Mouse (Mus musculus): ENCODE data around the gene Ftcd.

Ftcd gene

DNA sequence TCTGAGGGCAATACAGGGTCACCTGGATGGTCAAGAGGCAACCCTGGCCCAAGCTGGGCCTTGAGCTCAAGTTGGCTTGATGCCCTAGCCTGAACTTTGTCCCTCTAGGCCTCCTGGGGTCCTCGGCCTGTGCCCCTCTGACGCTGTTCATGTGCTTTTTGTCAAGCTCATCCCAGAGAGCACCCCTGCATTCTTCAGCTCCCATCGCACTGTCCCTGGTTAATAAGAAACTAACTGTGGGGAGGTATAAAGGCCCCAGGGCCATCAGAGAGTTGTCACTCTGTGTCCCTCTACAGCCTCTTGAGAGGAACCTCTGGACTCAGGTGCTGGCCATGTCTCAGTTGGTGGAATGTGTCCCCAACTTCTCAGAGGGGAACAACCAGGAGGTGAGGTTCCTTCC is at the start of gene Ftcd:
Gene Ftcd, plus strand, starts transcription at position 275 of the 400 bp plus-strand sequence.
- DNase-seq = no peak

DNA sequence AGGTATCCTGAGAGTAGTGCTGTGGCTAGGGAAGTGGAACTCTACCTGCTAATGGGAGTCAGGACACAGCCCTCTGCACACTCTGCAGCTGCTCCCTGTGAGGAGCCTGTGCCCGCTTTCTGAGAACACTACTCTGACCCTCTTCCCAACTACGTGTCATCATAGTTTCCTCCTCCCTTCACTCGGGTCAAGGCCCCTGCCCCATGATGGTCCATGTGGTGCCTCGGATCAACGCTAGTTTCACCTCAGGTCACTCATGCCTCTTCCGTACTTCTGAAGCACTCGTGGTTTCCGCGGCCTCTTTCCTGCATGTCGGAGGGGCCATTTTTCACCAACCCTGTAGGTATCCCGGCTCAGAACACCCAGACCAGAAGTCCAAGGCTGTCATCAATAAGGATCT is 44.5 kb upstream of the Ftcd start:
- no peak for DNase-seq

DNA sequence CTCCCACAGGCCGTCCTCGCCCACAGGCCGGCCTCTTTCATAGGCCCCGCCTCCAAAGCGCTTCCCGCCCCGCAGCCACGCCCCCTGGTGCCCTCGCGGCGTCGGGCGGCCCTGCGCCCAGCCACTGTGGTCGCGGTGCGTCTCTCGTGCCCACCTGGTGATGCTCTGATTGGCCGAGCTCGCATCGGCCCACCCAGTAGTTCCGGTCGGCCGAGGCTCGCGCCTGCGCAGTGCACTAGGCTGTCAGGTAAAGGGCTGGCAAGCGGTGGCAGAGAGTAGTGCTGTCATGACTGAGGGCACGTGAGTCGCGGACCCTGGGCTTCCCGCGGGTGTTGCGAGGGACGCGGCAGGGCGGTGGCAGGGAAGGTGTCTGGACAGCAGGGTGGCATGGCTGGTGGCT is 44.1 kb upstream of the Ftcd start, which contains the start of gene Lss:
Gene Lss, plus strand, starts transcription at position 214 of the 400 bp plus-strand sequence.
- peak; percentile 98 for DNase-seq

DNA sequence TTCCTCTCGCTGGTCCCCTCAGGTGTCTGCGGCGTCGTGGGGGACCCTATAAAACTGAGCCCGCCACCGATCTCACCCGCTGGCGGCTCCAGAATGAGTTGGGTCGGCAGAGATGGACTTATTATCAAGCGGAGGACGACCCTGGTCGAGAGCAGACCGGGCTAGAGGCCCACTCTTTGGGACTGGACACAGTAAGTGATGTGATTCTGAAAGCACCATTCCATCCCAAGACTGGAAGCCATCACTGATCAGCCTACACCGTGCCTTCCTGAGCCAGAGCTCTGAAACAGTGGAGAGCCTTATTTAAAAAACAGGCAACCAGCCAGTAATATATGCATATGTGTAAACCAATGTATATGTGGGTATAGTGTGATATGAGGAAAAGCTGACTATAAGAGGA is 43.6 kb upstream of the Ftcd start:
- DNase-seq = no peak

DNA sequence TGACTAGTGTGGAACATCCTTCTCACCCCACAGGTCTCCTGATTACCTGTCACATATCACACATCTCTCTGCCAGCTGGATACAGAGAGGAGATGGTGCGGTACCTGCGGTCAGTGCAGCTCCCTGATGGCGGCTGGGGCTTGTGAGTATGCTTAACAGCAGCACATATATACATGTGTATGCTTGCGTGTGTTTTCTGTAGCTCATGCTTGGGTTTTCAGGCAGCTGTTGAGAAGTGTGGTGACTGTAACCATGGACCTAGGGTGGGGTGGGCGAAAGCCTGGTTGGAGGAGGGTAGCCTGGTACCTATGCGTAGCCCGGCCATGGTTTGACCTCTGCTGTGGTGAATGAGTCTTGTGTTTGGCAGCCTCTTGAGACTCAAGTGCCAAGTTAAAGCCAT is 39.9 kb upstream of the Ftcd start:
- DNase-seq = no peak

DNA sequence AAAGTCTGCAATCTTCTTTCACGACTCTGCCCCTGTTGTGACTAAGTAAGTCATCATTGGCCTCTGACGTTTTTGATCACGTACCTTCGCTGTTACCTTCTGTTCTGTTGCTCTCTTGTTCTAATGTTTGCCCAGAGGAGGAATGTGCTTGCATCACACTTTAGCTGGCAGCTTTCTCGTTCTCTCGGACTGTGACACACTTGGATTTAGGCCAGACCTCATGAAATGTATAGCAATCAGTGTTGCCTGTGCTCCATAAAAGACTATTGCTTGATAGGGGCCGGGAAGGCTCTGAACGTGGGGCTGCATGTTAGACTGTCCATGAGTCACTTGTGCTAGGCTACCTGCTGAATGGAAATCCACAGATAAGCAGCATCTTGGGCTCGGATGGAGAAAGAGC is 37.8 kb upstream of the Ftcd start:
- no peak for DNase-seq

DNA sequence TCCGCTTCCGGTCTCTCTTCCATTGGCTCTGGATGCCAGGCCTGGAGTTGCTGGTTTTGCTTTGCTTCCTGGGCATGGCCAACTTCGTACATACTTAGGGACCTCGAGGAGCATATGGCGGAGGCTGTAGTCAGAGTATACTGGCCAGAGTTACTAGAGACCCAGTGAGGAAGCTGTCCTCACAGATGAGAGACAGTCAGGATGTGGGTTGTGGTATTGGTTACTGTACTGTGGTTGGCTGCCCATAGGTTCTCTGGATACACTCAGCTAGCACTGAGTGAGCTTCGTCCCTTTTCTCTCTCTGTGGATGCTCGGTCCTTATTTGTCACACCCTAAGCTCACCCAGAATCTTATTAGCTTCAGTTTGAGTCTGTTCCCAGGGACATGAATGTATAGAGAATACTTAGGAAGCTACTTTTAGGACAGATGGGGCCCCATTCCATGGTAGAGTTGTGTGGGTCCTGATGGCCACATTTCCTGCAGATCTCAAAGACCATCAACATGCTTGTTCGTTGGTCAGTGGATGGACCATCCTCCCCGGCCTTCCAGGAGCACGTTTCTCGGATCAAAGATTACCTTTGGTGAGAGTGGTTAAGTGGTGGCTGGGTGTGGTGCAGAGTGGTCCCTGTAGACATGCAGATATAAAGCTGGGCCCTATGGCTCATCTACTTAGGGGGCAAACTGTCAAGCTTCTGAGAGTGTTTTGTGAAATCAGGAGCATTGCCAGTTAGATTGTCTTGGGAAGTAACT is 33.9 kb upstream of the Ftcd start:
- DNase-seq = no peak

DNA sequence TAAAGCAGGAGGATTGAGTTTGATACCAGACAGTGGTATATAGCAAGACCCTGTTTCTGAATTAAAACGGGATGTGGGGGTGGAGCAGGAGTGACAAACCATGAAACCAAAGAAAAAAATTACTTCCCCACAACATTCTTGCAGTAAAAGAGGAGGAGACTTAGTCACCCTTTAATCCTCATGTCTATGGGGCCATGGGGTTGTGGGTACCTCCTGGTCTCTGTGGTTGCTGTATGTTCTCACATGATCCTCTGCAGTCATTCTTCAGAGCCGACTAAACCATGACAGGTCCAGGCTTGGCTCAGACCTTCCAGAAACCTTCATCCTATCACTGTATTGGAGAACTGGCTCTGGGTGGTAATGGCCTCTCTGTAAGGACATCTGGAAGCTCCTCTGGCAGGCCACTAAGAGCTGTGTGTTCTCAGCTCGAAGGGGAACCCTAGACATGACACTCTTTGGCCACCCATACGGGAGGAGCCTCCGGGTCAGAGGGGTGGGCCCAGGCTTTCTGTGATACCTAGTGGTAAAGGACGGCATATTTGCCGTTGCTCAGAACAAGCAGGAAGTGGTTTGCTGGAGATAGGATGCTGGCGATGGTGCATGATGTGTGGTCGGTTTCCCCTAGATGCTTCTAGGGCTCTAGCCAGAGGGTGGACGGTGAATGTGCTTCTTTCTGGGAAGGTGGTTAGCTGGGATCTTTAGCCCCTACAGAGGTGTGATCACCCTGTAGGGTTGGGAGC is 32.6 kb upstream of the Ftcd start:
- DNase-seq = no peak

DNA sequence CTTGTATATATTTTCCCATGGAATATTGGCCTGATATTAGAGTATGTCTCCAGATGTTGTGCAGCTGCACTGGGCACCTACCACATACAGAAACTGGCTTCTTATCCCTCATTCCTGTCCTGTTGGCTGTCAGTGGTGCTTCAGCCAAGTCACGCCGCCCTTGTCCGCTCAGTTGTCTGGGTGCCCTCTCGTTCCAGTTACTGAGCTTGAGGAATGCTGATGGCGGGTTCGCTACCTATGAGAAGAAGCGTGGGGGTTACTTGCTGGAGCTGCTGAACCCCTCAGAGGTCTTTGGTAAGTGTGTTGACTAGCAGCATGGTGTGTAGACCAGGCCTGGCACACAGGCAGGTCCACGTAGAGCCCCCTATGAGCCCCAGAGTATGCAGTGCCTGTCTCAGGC is 28.9 kb upstream of the Ftcd start:
- DNase-seq = no peak

DNA sequence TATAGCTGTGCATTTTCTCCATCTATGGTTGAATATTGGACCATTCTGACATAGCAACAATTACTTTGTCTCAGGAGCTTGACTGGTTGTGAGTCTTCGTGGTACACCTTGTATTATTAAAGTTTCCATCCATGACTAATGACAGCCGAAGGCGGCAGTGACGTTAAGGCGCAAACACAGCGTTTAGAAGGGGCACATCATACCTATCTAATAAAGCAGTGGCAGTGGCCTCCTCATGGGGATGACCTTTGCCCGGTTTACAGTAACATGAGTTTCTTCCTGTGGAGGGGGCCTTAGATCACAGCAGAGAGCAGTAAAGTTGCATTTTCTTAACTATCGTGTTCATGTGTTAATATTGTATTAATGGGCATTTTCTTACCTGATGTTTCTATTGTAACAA is 27.2 kb upstream of the Ftcd start:
- DNase-seq = no peak

DNA sequence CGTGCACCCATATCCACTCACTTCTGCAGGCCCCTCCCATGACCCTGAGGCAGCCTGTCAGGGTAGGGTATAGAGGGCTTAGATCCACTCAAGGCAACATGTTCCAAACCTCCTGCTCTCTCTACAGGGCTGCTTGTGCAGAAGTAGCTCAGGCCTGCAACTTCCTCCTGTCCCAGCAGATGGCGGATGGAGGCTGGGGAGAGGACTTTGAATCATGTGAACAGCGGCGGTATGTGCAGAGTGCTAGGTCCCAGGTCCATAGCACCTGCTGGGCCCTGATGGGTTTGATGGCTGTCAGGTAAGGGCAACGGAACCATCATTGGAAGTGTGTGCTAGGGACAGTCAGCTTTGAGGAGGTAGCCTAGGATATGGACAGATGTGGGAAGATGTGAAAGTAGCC is 25.0 kb upstream of the Ftcd start:
- no peak for DNase-seq

DNA sequence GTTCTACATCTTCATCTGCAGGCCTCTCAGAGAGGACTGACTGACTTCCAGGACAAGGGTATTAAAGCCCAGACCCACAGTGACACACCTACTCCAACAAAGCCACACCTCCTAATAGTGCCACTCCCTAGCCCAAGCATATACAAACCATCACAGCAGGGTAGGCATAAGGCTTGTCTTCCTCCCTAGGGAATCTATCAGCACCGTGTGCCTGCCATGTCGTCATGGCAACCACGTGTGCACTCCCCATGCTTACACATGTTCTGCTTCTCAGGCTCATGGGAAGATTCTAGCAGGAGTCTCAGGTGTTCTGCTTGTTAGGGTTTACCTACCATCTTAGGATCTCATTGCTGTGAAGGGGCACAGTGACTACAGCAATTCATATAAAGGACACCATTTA is 23.9 kb upstream of the Ftcd start:
- DNase-seq = no peak

DNA sequence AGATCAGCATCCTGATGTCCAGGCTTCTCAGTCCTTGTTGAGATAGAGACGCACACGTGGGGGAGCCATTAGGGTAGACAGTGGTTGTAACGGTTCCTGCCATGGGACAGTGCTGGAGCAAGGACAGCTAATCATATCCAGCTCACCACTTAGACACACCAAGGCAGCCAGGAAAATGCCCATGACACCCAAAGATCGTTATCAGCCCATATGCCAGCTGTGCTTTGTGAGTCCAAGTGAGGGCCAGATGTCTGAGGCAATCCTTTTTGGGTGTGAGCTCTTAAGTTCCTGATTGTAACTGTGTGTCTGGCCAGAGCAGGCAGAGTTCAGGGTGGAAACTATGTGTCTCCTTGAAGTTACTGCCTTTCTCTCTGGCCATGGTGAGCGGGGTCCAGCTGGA is 21.4 kb upstream of the Ftcd start:
- no peak for DNase-seq

DNA sequence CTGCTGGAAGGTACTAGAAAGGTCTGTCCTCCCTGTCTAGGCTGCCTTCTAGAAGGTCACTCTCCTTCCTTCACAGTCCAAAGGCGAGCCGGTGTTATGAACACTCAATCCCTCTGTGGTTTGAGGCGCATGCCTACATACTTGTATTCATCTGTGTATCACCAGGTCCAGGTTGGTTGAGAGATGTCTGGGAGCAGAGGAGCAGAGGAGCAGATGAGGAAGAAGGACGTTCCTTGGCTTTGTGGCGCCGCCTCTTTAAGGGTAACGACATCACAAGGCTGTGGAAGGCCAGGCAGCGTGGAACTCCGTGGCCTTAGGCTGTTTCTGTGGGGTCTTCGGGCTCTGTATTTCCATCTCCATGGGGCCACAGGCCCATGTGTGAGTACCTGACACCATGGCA is 13.5 kb upstream of the Ftcd start, which contains the start of gene Spatc1l:
Gene Spatc1l, plus strand, starts transcription at position 301 of the 400 bp plus-strand sequence.
- no peak for DNase-seq

DNA sequence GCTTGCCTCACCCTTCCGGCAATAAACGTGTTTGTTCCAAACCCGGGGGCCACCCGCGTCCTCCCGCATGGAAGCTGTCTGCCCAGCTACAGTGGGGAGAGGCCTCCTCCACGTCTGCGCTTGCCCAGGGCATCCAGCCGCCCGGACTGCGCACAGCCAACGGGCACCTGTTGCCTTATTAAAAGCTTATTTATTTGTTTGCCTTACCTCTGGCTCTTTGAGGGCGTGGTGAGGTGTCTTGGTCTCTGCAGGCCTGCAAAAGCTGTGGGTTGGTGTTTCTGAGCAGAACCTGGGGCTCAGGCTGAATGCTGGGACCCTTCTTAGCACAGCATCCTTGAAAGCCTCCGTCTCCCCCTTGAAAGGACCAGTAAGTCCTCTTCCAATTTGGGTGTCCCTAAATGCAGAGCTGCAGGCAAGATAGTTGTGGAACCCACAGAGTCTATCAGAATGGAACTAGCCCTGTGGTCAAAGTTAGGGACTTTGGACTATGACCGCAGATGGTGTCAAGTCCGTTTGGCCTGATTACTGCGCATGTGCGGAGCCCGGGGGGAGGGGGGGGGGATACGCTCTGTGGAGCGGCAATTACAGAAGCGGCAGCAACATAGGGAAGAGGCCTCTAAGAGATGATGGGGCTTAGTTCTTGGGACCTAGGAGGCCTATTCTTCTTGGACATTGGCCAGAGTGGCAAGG is 5.3 kb upstream of the Ftcd start:
- no peak for DNase-seq

DNA sequence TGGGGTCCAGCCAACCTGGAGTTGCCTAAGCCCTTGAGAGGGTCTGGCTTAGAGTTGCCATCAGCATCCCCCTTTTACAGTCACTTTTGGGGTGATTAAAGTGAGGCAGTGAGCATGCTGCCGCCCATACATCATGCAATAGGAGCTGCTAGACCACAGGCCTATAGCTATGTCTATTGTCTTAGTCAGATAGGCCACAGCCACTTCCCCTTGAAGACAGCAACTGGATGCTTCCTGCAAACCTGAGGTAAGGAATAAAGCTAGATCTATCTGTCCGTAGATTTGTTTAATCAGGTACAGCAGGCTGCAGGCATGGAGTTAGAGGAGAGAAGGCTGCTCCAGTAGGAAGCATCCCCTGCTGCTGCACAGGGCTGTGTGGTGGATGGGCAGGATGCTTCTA is 4.4 kb upstream of the Ftcd start:
- DNase-seq = no peak

DNA sequence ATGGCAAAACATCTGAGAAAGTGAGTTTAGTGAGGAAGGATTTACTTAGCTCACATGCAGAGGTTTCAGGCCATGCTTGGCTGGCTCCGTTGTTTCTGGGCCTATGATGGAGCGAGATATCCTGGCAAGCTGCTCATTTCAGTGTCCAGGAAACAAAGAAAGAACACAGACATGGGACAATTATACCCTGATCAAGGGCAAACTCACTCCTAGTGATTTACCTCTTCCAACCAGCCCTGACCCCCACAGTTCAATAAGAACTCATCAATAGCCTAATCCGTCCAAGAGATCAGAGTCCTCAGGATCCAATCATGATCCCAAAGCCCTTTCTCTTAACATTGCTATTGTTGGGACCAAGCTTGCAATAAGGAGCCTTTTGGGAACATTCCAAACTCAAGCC is 3.3 kb upstream of the Ftcd start:
- no peak for DNase-seq

DNA sequence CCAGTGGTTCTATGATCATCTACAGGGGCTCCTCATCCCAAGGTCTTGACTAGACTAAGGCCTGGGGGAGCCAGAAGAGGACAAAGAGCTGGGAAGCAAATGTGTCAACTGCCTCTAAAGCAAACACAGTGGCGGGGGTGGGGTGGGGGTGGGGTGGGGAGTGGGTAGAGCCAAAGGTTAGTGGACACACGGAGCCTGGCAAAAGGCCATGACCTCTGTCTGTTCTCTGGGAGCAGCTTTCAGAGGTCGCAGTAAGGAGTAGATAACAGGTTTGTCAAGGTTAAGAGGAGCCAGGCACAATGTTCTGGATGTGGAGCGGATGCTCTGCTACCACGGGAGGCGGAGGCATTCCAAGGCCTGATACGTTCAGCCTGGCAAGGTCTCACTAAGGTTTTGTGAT is 1.5 kb downstream of the Ftcd start:
- no peak for DNase-seq

DNA sequence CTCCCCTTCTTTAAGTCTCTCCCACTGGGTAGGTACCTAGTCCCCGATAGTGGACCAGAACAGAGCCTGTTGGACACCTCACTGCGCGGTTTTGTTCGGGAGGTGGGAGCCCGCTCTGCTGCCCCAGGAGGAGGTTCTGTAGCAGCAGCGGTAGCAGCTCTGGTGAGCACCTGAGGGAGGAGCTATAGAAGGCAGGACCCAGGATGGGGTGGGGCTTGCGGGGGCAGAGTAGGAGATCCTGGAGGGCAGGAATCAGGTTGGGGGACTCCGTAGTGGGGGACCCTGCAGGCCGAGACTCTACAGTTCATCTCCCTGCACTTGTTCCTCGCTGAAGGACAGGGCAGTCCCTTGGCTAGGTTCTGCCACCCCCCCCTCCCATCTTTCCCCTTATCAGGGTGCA is 8.7 kb downstream of the Ftcd start:
- no peak for DNase-seq

DNA sequence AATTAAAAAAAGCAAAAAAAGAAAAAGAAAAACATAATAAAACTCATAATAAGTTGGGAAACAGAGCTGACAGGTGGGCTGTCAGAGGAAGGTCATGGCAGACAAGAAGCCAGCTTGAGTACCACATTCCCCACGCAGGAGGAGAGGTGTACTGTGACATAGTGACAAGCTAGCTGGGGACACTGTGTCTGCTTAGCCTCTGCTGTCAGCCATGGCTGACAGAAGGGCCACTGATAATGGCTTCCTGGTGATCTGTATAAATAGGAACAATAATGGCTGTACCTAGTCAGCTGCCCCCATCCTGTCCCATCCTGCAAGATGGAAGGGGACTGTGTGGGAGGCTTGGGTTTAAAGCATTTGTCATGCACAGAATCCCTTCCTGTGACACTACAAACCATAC is 10.7 kb downstream of the Ftcd start:
- DNase-seq = no peak

DNA sequence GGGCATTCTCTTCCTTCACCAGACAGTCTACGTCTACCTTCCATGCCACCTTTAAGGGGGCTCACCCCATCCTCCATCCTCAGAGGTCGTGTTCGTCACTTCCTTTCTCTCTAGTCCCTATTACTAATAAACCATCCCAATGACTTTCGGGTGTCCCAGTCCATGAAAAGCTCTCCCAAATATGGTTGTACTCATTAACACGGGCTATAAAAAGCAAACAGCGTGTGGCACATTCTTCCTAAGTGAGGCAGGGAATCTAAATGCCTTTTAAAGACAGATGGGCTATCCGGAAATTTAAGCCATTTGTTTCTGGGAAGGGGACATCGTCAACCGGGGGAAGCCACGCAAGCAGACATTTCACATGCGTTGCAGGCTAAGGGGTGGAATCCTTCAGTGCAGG is 14.7 kb downstream of the Ftcd start:
- DNase-seq = no peak

DNA sequence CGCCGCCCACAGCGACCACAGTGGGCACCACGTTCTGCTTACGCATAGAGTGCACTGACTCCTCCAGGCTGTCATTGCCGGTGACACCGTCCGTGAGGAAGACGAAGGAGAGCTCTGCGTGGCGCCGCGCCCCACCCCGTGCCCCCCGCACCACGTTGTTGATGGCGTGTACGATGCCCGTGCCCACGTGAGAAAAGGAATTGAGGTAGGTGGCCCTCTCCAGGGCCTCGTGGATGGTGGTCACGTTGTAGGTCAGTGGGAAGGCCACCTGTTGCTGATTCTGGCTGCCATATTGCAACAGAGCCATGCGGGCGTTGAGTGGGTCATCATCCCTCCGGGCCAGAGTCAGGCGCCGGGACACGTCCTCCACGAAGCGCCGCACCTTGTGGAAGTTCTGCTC is 20.9 kb downstream of the Ftcd start:
- DNase-seq = no peak

DNA sequence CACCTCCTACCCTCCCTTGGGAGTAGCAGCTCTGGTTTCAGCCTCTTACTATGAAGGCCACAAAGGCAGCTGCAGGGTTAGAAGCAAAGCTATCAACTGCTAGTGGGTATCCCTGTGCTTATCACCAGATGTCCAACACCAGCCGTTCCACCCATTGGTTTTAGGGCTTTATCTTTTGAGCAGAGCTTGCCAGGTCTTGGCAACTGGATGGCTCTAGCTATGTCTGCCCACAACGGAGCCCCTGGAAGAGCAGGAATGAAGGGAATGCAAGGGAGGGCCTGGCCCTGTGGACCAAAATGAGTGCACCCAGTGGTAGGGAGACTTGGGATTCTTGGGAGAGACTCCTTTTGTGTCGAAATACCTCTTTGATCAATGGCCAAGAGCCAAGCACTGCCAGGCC is 27.2 kb downstream of the Ftcd start:
- DNase-seq = no peak

DNA sequence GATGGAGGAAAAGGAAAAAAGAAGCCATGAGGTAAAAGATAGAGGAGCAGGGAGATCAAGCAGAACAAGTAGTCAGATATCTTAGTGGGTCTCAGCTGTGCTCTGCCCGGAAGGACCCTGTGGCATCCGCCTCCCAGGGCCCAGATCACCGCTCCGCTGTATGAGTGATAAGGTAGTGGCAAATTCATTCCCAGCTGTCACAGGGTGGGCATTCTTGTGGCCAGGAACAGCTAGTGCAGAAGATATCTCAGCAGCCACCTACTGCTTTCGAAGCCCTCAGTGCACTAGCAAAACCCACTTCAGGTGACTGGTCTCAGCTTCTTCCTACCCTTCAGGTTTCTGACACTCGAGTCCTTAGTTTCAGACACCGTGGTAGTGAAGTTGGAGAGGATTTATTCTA is 37.0 kb downstream of the Ftcd start:
- DNase-seq = no peak
